Mouse (Mus musculus): ENCODE results near the gene Fgf7.

Gene Fgf7

GRCm38 (mm10) chr2:126034379-126035005 is at the start of gene Fgf7:
TSS of gene Fgf7 (plus strand) at chr2:126034658.
- no peak for DNase-seq (ENCODE audit: extremely low spot score, low read depth, low spot score)

- no peak for DNase-seq (ENCODE audit: extremely low spot score, low read depth, low spot score)
Measured at GRCm38 (mm10) chr2:126002291-126002690, 32.2 kb upstream of the Fgf7 start.

GRCm38 (mm10) chr2:126006088-126006487 is 28.4 kb upstream of the Fgf7 start:
- DNase-seq (ENCODE audit: extremely low spot score, low read depth, low spot score) = no peak

GRCm38 (mm10) chr2:126006742-126007141 is 27.7 kb upstream of the Fgf7 start:
- no peak for DNase-seq (ENCODE audit: extremely low spot score, low read depth, low spot score)

GRCm38 (mm10) chr2:126014989-126015710 is 19.3 kb upstream of the Fgf7 start:
- no peak for DNase-seq (ENCODE audit: extremely low spot score, low read depth, low spot score)

GRCm38 (mm10) chr2:126015763-126016473 is 18.5 kb upstream of the Fgf7 start:
- no peak for DNase-seq (ENCODE audit: extremely low spot score, low read depth, low spot score)

GRCm38 (mm10) chr2:126031186-126031900 is 3.1 kb upstream of the Fgf7 start:
- no peak for DNase-seq (ENCODE audit: extremely low spot score, low read depth, low spot score)

GRCm38 (mm10) chr2:126033114-126033972 is 1.1 kb upstream of the Fgf7 start:
- no peak for DNase-seq (ENCODE audit: extremely low spot score, low read depth, low spot score)

- DNase-seq (ENCODE audit: extremely low spot score, low read depth, low spot score) = no peak
Measured at GRCm38 (mm10) chr2:126035013-126035770, 734 bp downstream of the Fgf7 start.

GRCm38 (mm10) chr2:126036121-126036520 is 1.7 kb downstream of the Fgf7 start:
- DNase-seq (ENCODE audit: extremely low spot score, low read depth, low spot score) = no peak

- no peak for DNase-seq (ENCODE audit: extremely low spot score, low read depth, low spot score)
Measured at GRCm38 (mm10) chr2:126038221-126039000, 4.0 kb downstream of the Fgf7 start.

GRCm38 (mm10) chr2:126039414-126039891 is 5.0 kb downstream of the Fgf7 start:
- DNase-seq (ENCODE audit: extremely low spot score, low read depth, low spot score) = no peak

- DNase-seq (ENCODE audit: extremely low spot score, low read depth, low spot score) = no peak
Measured at GRCm38 (mm10) chr2:126040651-126041050, 6.2 kb downstream of the Fgf7 start.

- DNase-seq (ENCODE audit: extremely low spot score, low read depth, low spot score) = no peak
Measured at GRCm38 (mm10) chr2:126041237-126041636, 6.8 kb downstream of the Fgf7 start.

GRCm38 (mm10) chr2:126042674-126043073 is 8.2 kb downstream of the Fgf7 start:
- no peak for DNase-seq (ENCODE audit: extremely low spot score, low read depth, low spot score)

- no peak for DNase-seq (ENCODE audit: extremely low spot score, low read depth, low spot score)
Measured at GRCm38 (mm10) chr2:126045621-126046020, 11.2 kb downstream of the Fgf7 start.

- DNase-seq (ENCODE audit: extremely low spot score, low read depth, low spot score) = peak; percentile 69
Measured at GRCm38 (mm10) chr2:126052749-126053557, 18.5 kb downstream of the Fgf7 start.

- no peak for DNase-seq (ENCODE audit: extremely low spot score, low read depth, low spot score)
Measured at GRCm38 (mm10) chr2:126053657-126054056, 19.2 kb downstream of the Fgf7 start.
